Mouse (Mus musculus): Measurements from ENCODE around the gene C530025M09Rik. TPM values are rescaled to one million over a fixed set of nuclear protein-coding genes. Genes with fewer than 3 reads are reported as not detected.

C530025M09Rik gene
- polyA plus RNA-seq, 1 experiment from 2014 or later = 0.89 TPM

DNA sequence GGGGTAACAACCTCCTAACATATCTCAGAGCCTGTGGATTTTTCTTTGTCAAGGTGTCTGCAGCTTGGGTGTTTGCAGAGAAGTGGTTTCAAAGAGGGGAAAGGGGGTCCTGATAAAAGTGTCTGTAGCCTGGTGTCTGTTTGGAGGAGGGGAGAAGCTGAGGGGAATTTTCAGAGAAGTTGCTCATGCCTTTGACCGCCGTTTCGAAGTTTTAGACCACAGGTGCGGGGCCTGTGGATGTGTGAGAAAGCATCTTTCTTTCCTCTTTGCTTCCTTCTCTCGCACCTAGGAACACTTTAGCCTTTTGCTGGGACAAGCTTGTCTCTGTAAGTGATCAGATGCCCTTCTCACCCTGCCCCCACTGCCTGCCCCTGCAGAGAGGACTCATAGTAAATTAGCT is 1.3 kb upstream of the C530025M09Rik start:
- no peak for ATAC-seq (ENCODE audit: low FRiP score)
- no peak overlapping the region for H3K9ac ChIP-seq
- no peaks in the 10 kb centered on the region for H3K36me3 ChIP-seq (replicated peaks)
- H3K27ac ChIP-seq = no peak overlapping the region
- 9% methylated on average over 5 of the region's 5 CpGs for WGBS
- H3K4me1 ChIP-seq = peaks cover 17% of the 10 kb centered on the region
- H3K4me2 ChIP-seq = peak overlapping the region; percentile 99
- peaks cover 45% of the 10 kb centered on the region for H3K27me3 ChIP-seq
- peak overlapping the region; percentile 59 for H3K4me3 ChIP-seq (replicated peaks)
- no peaks in the 10 kb centered on the region for H3K9me3 ChIP-seq

DNA sequence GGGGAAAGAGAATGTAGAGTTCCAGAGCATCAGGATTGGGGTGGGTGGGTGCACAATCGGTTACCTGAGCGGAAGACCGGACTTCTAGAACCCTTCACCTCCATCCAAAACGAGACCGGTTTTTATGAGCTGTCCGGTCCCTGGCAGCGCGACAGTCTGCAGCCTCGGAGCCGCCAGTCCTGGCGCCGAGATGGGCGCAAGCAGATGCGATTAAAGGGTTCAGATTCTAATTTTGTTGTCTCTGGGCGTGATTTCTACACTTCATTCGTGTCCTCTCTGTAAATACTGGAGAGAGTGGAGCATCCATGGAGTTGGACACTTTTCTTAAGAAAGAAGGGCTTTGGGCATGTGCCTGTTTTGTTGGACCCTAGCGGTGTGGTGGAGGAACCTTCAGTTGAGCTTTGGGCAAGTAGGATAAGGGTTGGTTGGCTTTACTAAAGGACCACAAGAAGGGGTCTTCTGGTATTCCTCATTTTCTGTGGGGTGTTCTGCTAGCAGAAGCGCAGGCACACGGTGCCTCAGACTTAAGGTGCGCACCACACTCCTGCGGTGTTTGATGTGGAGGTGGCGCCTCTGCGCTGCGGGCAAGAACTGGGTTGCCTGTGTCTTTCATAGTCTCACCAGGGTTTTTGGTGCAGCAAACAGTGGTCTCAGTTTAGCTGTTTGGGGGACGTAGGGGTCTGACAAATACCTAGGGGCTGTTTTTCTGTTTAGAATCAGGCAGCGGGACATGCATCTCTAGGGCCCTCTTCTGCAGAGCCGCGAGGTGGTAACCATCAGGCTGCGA is 639 bp upstream of the C530025M09Rik start:
- Histone ChIP-seq H3K4me2 (peak overlapping the region; percentile 99), H3K36me3 (replicated peaks) (no peaks in the 10 kb centered on the region), H3K9me3 (no peaks in the 10 kb centered on the region), H3K27me3 (peaks cover 45% of the 10 kb centered on the region), H3K4me1 (peaks cover 17% of the 10 kb centered on the region), H3K9ac (peak overlapping the region; percentile 67), H3K27ac (no peak overlapping the region), H3K4me3 (replicated peaks) (peak overlapping the region; percentile 59)
- peak; percentile 15; the same call in 1 of the 2 replicates for ATAC-seq (ENCODE audit: low FRiP score)
- WGBS = under 1% methylated on average over 29 of the region's 29 CpGs

DNA sequence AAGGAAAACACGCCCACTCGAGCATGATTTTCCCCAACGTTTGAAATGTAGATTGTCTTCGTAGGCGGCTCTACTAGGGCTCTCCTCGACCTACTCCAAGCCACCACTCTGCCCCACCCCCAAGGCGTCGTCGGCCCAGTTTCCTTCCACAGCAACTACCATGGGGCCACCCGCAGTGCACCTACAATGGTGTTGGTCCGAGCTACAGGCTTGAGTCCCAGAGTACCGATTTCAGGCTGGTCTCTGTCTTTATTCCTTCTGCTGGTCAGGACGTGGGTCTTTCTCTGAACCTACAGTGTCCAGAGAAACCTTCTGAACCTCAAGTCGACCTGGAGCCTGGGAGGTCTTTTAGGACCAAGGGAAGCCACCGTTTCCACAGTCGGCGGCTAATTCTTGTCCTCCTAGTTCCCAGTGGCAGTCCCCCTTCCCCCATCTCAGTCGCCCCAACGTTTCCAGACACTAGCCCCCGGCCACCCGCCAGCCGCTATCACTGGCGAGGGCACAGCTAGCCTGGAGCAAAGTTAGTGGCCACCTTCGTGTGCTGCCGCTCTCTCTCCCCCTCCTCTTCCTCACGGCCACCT is 968 bp downstream of the C530025M09Rik start:
- peak overlapping the region; percentile 67 for H3K9ac ChIP-seq
- H3K27me3 ChIP-seq = peaks cover 45% of the 10 kb centered on the region
- peak overlapping the region; percentile 59 for H3K4me3 ChIP-seq (replicated peaks)
- no peaks in the 10 kb centered on the region for H3K9me3 ChIP-seq
- peak overlapping the region; percentile 99 for H3K4me2 ChIP-seq
- H3K27ac ChIP-seq = no peak overlapping the region
- 2% methylated on average over 26 of the region's 26 CpGs for WGBS
- peaks cover 17% of the 10 kb centered on the region for H3K4me1 ChIP-seq
- peak; percentile 63 for ATAC-seq (ENCODE audit: low FRiP score)
- H3K36me3 ChIP-seq (replicated peaks) = no peaks in the 10 kb centered on the region

- Histone ChIP-seq H3K27me3 (peaks cover 45% of the 10 kb centered on the region), H3K36me3 (replicated peaks) (no peaks in the 10 kb centered on the region), H3K4me3 (replicated peaks) (peak within 1 kb of the TSS; percentile 59), H3K4me1 (peaks cover 17% of the 10 kb centered on the region), H3K27ac (no peak within 1 kb of the TSS), H3K9ac (peak within 1 kb of the TSS; percentile 67), H3K4me2 (peak within 1 kb of the TSS; percentile 99), H3K9me3 (no peaks in the 10 kb centered on the region)
- WGBS = 81% methylated on average over 2 of the region's 2 CpGs
- no peak for ATAC-seq (ENCODE audit: low FRiP score)
These were observed 2.1 kb downstream of the C530025M09Rik start, which contains the start of gene Syndig1 for GRCm38 (mm10) chr2:149828911-149829310. Gene Syndig1, plus strand, starts transcription at chr2:149829211.

- Histone ChIP-seq H3K27ac (no peak overlapping the region), H3K9me3 (no peaks in the 10 kb centered on the region), H3K4me1 (no peaks in the 10 kb centered on the region), H3K4me3 (replicated peaks) (no peak overlapping the region), H3K27me3 (no peaks in the 10 kb centered on the region), H3K36me3 (replicated peaks) (no peaks in the 10 kb centered on the region), H3K4me2 (no peak overlapping the region), H3K9ac (no peak overlapping the region)
- 37% methylated on average over 2 of the region's 2 CpGs for WGBS
- ATAC-seq (ENCODE audit: low FRiP score) = no peak
These were observed 10.8 kb downstream of the C530025M09Rik start for GRCm38 (mm10) chr2:149820201-149820600.

DNA sequence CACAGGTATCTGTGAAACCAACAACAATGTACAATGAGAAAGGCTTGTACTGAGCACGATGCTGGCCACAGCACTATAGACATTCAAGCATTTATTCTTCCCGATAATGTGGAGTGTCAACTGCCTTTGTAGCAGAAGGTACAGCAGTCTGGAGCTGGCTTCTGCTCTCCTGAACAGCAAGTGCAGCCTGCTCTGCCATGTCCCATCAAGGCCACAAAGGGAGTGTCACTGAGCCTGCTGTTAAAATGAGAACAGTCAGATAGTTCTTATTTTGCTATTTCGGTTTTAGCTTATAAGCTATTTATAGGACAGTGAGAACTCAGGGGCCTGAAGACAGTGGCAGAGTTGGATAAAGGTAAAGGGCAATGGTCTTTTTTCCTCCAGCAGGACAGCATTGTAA is 11.3 kb downstream of the C530025M09Rik start:
- Histone ChIP-seq H3K9me3 (no peaks in the 10 kb centered on the region), H3K36me3 (replicated peaks) (no peaks in the 10 kb centered on the region), H3K9ac (no peak overlapping the region), H3K27me3 (no peaks in the 10 kb centered on the region), H3K4me2 (no peak overlapping the region), H3K4me1 (no peaks in the 10 kb centered on the region), H3K4me3 (replicated peaks) (no peak overlapping the region), H3K27ac (no peak overlapping the region)
- no peak for ATAC-seq (ENCODE audit: low FRiP score)
- WGBS = 90% methylated on average over 3 of the region's 3 CpGs

GRCm38 (mm10) chr2:149818395-149818794 is 12.6 kb downstream of the C530025M09Rik start:
- H3K4me1 ChIP-seq = no peaks in the 10 kb centered on the region
- H3K4me2 ChIP-seq = no peak overlapping the region
- WGBS = 80% methylated on average over 3 of the region's 3 CpGs
- no peak for ATAC-seq (ENCODE audit: low FRiP score)
- no peaks in the 10 kb centered on the region for H3K36me3 ChIP-seq (replicated peaks)
- no peaks in the 10 kb centered on the region for H3K9me3 ChIP-seq
- H3K27ac ChIP-seq = no peak overlapping the region
- no peak overlapping the region for H3K9ac ChIP-seq
- no peak overlapping the region for H3K4me3 ChIP-seq (replicated peaks)
- no peaks in the 10 kb centered on the region for H3K27me3 ChIP-seq

DNA sequence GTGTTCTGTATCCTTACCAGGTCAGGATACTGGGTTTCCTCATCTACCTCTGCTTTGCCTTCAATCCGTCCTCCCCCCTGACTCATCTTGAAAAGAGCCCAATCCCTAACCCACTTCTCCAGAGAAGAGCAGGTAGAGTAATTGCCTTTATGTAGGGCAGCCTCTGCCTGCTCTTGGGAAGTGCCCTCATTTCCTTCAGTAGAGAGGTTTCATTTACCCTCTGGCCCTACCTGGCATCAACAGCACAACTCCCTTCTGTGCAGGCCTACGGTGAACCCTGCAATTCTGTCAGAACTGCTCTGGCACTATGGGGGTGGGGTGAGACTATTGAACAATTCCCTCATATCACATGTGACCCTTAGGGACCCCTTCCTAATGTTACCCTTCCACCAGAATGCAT is 18.1 kb downstream of the C530025M09Rik start:
- H3K27ac ChIP-seq = no peak overlapping the region
- H3K4me2 ChIP-seq = no peak overlapping the region
- H3K36me3 ChIP-seq (replicated peaks) = no peaks in the 10 kb centered on the region
- no peaks in the 10 kb centered on the region for H3K9me3 ChIP-seq
- no peaks in the 10 kb centered on the region for H3K4me1 ChIP-seq
- 82% methylated on average over 2 of the region's 2 CpGs for WGBS
- H3K9ac ChIP-seq = no peak overlapping the region
- H3K4me3 ChIP-seq (replicated peaks) = no peak overlapping the region
- no peak for ATAC-seq (ENCODE audit: low FRiP score)
- no peaks in the 10 kb centered on the region for H3K27me3 ChIP-seq

- H3K9me3 ChIP-seq = no peaks in the 10 kb centered on the region
- no peak for ATAC-seq (ENCODE audit: low FRiP score)
- H3K4me3 ChIP-seq (replicated peaks) = no peak overlapping the region
- WGBS = 86% methylated on average over 2 of the region's 2 CpGs
- H3K4me2 ChIP-seq = no peak overlapping the region
- H3K9ac ChIP-seq = no peak overlapping the region
- H3K4me1 ChIP-seq = no peaks in the 10 kb centered on the region
- no peak overlapping the region for H3K27ac ChIP-seq
- no peaks in the 10 kb centered on the region for H3K36me3 ChIP-seq (replicated peaks)
- no peaks in the 10 kb centered on the region for H3K27me3 ChIP-seq
These were observed 25.8 kb downstream of the C530025M09Rik start for GRCm38 (mm10) chr2:149805256-149805655.

GRCm38 (mm10) chr2:149804599-149805140 is 26.3 kb downstream of the C530025M09Rik start:
- H3K27me3 ChIP-seq = no peaks in the 10 kb centered on the region
- no peaks in the 10 kb centered on the region for H3K9me3 ChIP-seq
- WGBS = 79% methylated on average over 3 of the region's 3 CpGs

DNA sequence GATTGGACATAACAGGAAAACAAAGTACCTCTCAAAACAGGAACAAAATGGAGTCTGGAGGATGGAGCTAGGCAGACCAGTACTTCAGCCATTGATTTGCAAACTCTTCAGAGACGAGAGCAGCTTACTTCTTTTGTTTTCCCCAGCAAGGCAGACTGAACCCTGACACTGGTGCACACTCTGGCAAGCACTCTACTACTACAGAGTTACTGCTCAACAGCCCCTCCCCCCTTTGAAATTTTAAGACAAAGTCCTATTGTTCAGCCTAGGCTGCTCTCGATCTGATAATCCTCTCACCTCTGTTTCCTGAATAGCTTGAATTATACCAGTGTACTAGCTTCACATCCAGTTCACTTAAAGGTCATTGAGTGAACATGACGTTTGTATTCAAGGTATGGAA is 32.4 kb downstream of the C530025M09Rik start:
- no peaks in the 10 kb centered on the region for H3K36me3 ChIP-seq (replicated peaks)
- H3K4me1 ChIP-seq = peaks cover 6% of the 10 kb centered on the region
- no peak overlapping the region for H3K27ac ChIP-seq
- no peaks in the 10 kb centered on the region for H3K27me3 ChIP-seq
- H3K9me3 ChIP-seq = no peaks in the 10 kb centered on the region
- peak; percentile 81 for ATAC-seq (ENCODE audit: low FRiP score)
- H3K4me2 ChIP-seq = no peak overlapping the region
- 0% methylated on average over 3 of the region's 3 CpGs for WGBS
- H3K4me3 ChIP-seq (replicated peaks) = no peak overlapping the region
- H3K9ac ChIP-seq = no peak overlapping the region

More at GRCm38 (mm10) chr2:149804599-149805140, 26.3 kb downstream of the C530025M09Rik start:
- H3K36me3 ChIP-seq (replicated peaks) = no peaks in the 10 kb centered on the region
- no peak overlapping the region for H3K27ac ChIP-seq
- no peak for ATAC-seq (ENCODE audit: low FRiP score)
- no peak overlapping the region for H3K9ac ChIP-seq
- H3K4me2 ChIP-seq = no peak overlapping the region
- no peaks in the 10 kb centered on the region for H3K4me1 ChIP-seq
- H3K4me3 ChIP-seq (replicated peaks) = no peak overlapping the region

All from forebrain, embryonic 12.5 days (tissue).